Mouse (Mus musculus) G1E (cell line): Measurements from ENCODE around the gene Prpsap2. TPM values are rescaled to one million over a fixed set of nuclear protein-coding genes. Genes with fewer than 3 reads are reported as not detected.

Source experiments
- ATAC-seq: 2 replicates; pipeline ENCODE4 v1.8.0; 2016; ENCODE audit warnings: mild to moderate bottlenecking; ENCODE audit not compliant: insufficient number of reproducible peaks, poor library complexity, low FRiP score, severe bottlenecking; ENCODE audit errors: extremely low read depth
- DNase-seq: peaks from one replicate; pipeline ENCODE4 v3.0.0; 2012; ENCODE audit warnings: low spot score
- H3K27me3 ChIP-seq: 2 replicates; pipeline ENCODE4 v1.6.1; 2012; ENCODE audit warnings: mild to moderate bottlenecking, low read length, inconsistent platforms; ENCODE audit not compliant: insufficient read depth
- H3K36me3 ChIP-seq: replicated peaks from 2 replicates; pipeline ENCODE3; 2012; ENCODE audit warnings: mild to moderate bottlenecking, inconsistent platforms
- H3K4me1 ChIP-seq: 2 replicates; pipeline ENCODE4 v1.6.1; 2012; ENCODE audit warnings: low read depth, low read length, inconsistent platforms, mixed read lengths; ENCODE audit not compliant: insufficient read depth
- H3K4me3 ChIP-seq: 2 replicates; pipeline ENCODE4 v1.5.1; 2012; ENCODE audit warnings: low read depth, mild to moderate bottlenecking, inconsistent platforms, low read length, moderate library complexity, mixed read lengths
- H3K9me3 ChIP-seq: replicated peaks from 2 replicates; pipeline ENCODE4 v1.6.1; 2012; ENCODE audit warnings: inconsistent platforms
- CTCF ChIP-seq: IDR thresholded peaks from 2 replicates; pipeline ENCODE4 v1.5.1; 2012; ENCODE audit warnings: low read depth, low read length, inconsistent platforms, mixed read lengths
- GATA1 ChIP-seq: IDR thresholded peaks from 2 replicates; pipeline ENCODE4 v1.6.1; 2012; ENCODE audit warnings: borderline replicate concordance, low read length, inconsistent platforms, mixed read lengths
- GATA2 ChIP-seq: IDR thresholded peaks from 2 replicates; pipeline ENCODE4 v1.6.1; 2012; ENCODE audit warnings: low read depth, low read length, inconsistent platforms, borderline replicate concordance
- POLR2AphosphoS5 ChIP-seq: IDR thresholded peaks from 2 replicates; pipeline ENCODE4 v1.6.1; 2012; ENCODE audit warnings: low read depth, low read length, inconsistent platforms; ENCODE audit not compliant: insufficient replicate concordance
- TAL1 ChIP-seq: conservative IDR thresholded peaks from 2 replicates; pipeline ENCODE4 v1.6.1; 2012; ENCODE audit warnings: low read depth, low read length, inconsistent platforms, mixed read lengths
- polyA plus RNA-seq: library from polyadenylated mRNA; stranded (reverse); fragments of >175 nt; gene quantifications from 2 replicates; pipeline ENCODE4 v1.2.3, GENCODE M21; 2012
- total RNA-seq, 2 experiments: library from RNA; stranded (forward) in 1 of 2; stranded (reverse) in 1 of 2; fragments of 200-1000 nt in 1 of 2; fragments of >200 nt in 1 of 2; fragmentation: Nextera tagmentation in 1 of 2; gene quantifications; 2 replicates each; pipeline ENCODE4 v1.2.3; 2014 to 2017

Prpsap2 gene
- total and polyA plus RNA-seq, 3 experiments, result 8.7 to 19.2 (median 18.7) TPM

DNA sequence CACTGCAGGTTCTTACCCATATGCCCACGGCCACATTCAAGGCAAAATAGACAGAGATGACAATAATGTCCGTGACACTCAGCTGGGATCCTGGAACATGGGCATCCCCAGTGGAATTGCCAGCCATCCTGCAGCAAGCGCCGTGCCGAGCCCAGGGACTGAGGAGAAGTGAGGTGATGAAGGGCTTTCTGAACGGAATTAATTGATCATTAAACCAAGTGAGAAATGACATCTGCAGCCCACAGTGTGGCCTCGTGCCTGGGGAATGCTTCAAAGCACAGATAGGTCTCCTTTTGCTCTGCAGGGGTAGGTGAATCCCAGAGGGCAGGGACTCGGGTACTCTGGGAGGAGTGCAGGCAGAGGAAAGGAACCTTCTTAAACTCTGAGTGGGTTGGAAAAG, 42.1 kb downstream of the Prpsap2 start:
- DNase-seq, result no peak
- Histone ChIP-seq H3K4me3 (no peak overlapping the region), H3K4me1 (no peaks in the 10 kb centered on the region), H3K27me3 (peaks cover 26% of the 10 kb centered on the region), H3K36me3 (no peaks in the 10 kb centered on the region), H3K9me3 (no peaks in the 10 kb centered on the region)
- no peak for ATAC-seq
- TF ChIP-seq POLR2AphosphoS5 (no peak), CTCF (no peak)

DNA sequence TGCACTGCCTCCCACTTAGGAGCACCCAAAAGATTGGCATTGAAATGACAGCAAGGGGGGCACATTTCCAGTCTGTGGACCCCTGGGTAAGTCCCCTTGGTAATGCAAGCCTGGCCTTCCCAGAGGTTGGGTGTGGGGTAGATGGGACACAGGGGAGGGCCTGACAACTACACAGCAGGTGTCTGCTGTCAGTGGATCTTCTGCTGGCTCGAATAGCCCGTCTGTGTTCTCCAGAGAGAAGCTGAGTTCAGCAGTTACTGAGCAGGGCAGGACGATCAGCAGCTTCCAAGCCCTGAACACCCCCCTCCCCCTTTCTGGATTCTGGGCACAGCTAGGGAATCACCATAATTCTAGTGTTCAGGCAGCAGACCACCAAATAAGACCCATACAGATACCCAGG, 42.5 kb downstream of the Prpsap2 start:
- no peaks in the 10 kb centered on the region for H3K36me3 ChIP-seq
- no peak for TF ChIP-seq POLR2AphosphoS5
- TF ChIP-seq GATA2, result no peak
- no peak for TF ChIP-seq CTCF
- TF ChIP-seq GATA1, result no peak
- TF ChIP-seq TAL1, result no peak
- no peaks in the 10 kb centered on the region for H3K9me3 ChIP-seq
- H3K4me1 ChIP-seq, result no peaks in the 10 kb centered on the region
- ATAC-seq, result no peak
- H3K27me3 ChIP-seq, result peaks cover 27% of the 10 kb centered on the region
- DNase-seq, result no peak
- H3K4me3 ChIP-seq, result no peak overlapping the region

DNA sequence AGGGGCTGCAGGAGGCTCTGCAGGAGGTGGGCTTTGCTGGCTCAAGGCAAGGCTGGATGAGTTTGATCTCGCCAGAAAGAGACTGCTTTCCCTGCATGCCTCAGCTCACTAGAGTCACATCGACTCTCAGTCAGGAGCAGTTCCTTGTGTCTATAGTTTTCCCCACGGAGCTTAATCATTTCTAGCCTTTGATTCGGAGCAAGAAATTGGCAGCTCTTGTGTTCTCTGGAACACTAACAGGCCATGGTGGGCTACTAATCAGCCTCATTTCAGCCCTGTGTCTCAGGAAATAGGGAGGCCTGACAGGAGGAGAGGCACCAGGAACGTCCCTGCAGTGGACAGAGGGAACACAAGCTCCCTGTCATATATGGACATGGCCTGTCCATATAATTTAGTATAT, 43.9 kb downstream of the Prpsap2 start:
- Histone ChIP-seq H3K27me3 (peaks cover 41% of the 10 kb centered on the region), H3K36me3 (no peaks in the 10 kb centered on the region), H3K9me3 (no peaks in the 10 kb centered on the region), H3K4me1 (no peaks in the 10 kb centered on the region), H3K4me3 (no peak overlapping the region)
- DNase-seq (no peak), ATAC-seq (no peak)
- TF ChIP-seq TAL1, result no peak
- TF ChIP-seq GATA2, result no peak
- TF ChIP-seq CTCF, result no peak
- no peak for TF ChIP-seq POLR2AphosphoS5
- no peak for TF ChIP-seq GATA1

- ATAC-seq (no peak), DNase-seq (no peak)
- no peak for TF ChIP-seq POLR2AphosphoS5
- no peak for TF ChIP-seq CTCF
- no peak for TF ChIP-seq TAL1
- TF ChIP-seq GATA1, result no peak
- TF ChIP-seq GATA2, result no peak
- Histone ChIP-seq H3K36me3 (no peaks in the 10 kb centered on the region), H3K9me3 (no peaks in the 10 kb centered on the region), H3K4me3 (no peak overlapping the region), H3K27me3 (peaks cover 45% of the 10 kb centered on the region), H3K4me1 (no peaks in the 10 kb centered on the region)
These were observed 46.8 kb downstream of the Prpsap2 start for GRCm38 (mm10) chr11:61715130-61715529.

- TF ChIP-seq CTCF (peak; percentile 85), POLR2AphosphoS5 (no peak)
- DNase-seq (peak; percentile 77), ATAC-seq (no peak)
- Histone ChIP-seq H3K36me3 (no peaks in the 10 kb centered on the region), H3K27me3 (peaks cover 39% of the 10 kb centered on the region), H3K4me3 (no peak overlapping the region), H3K9me3 (no peaks in the 10 kb centered on the region), H3K4me1 (no peaks in the 10 kb centered on the region)
These were observed 47.4 kb downstream of the Prpsap2 start for GRCm38 (mm10) chr11:61714346-61715117.

DNA sequence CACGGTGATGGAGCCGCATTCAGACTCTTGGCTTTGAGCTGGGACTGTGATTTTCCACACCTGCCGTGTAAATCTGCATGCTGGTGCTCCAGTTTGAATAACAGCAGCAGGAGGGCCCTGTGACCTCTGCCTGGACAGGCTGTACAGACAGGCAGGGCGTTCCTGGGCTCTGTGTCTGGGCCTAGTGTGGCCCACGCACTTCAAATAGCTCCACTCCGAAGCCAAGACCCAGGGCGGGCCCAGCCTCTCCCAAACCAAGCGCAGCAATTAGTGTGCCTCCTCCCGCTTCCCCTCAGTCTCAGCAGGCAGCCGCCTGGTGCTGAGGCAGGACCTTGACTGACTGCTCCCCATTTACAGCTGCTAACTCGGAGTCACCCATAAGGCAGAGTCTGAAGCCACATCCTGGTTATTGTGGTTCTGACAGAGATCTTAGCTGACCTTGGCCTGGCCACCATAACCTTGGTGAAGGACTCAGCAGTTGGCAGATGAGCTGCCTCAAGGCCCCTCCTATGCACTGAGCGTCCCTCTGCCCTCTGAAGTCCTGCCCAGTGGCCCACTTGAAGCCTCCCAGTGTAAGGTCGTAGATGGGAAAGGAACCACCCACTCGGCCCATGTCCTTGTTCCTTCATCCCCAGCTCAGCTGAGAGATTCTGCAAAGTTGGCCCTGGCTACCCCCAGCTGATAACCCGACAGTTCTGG, 48.6 kb downstream of the Prpsap2 start:
- H3K4me1 ChIP-seq, result no peaks in the 10 kb centered on the region
- no peak for ATAC-seq
- TF ChIP-seq POLR2AphosphoS5 (no peak), CTCF (no peak), GATA1 (no peak), GATA2 (no peak), TAL1 (no peak)
- peaks cover 45% of the 10 kb centered on the region for H3K27me3 ChIP-seq
- H3K4me3 ChIP-seq, result no peak overlapping the region
- no peaks in the 10 kb centered on the region for H3K36me3 ChIP-seq
- DNase-seq, result no peak
- no peaks in the 10 kb centered on the region for H3K9me3 ChIP-seq
